Mouse (Mus musculus) midbrain, postnatal 0 days (tissue): Measurements from ENCODE around the gene 9330161L09Rik. TPM values are rescaled to one million over a fixed set of nuclear protein-coding genes. Genes with fewer than 3 reads are reported as not detected.

Experiments
- ATAC-seq: fragments of 200-750 bp; cut with Nextera tagmentation; 2 replicates; pipeline ENCODE4 v1.8.0; 2017; ENCODE audit warnings: moderate number of reproducible peaks, mild to moderate bottlenecking, moderate TSS enrichment, moderate library complexity; ENCODE audit not compliant: low FRiP score
- DNase-seq: peaks from one replicate; pipeline ENCODE4 v3.0.0-alpha.2; 2015; ENCODE audit warnings: low spot score
- H3K27ac ChIP-seq: fragments of 300-500 bp; sonication (generic); 2 replicates; pipeline ENCODE4 v1.5.1; 2014; ENCODE audit warnings: low read depth, mild to moderate bottlenecking, low read length, mixed read lengths
- H3K27me3 ChIP-seq: fragments of 300-500 bp; sonication (generic); 2 replicates; pipeline ENCODE4 v1.6.1; 2014; ENCODE audit warnings: low read length, control low read depth, mixed read lengths; ENCODE audit not compliant: insufficient read depth
- H3K36me3 ChIP-seq: fragments of 300-500 bp; sonication (generic); 2 replicates; pipeline ENCODE4 v1.6.1; 2014; ENCODE audit warnings: low read length, control low read depth, mixed read lengths; ENCODE audit not compliant: insufficient read depth
- H3K4me1 ChIP-seq: fragments of 300-500 bp; sonication (generic); 2 replicates; pipeline ENCODE4 v1.6.1; 2014; ENCODE audit warnings: mild to moderate bottlenecking, control low read depth, antibody characterized with exemption, low read length, mixed read lengths; ENCODE audit not compliant: insufficient read depth
- H3K4me2 ChIP-seq: fragments of 300-500 bp; sonication (generic); 2 replicates; pipeline ENCODE4 v1.6.1; 2014; ENCODE audit warnings: low read depth, mild to moderate bottlenecking, low read length, mixed read lengths; ENCODE audit not compliant: poor library complexity, severe bottlenecking
- H3K4me3 ChIP-seq: fragments of 300-500 bp; sonication (generic); 2 replicates; pipeline ENCODE4 v1.5.1; 2014; ENCODE audit warnings: low read depth, mild to moderate bottlenecking, low read length, moderate library complexity
- H3K9ac ChIP-seq: fragments of 300-500 bp; sonication (generic); replicated peaks from 2 replicates; pipeline ENCODE4 v1.6.1; 2014; ENCODE audit warnings: mild to moderate bottlenecking, low read length, moderate library complexity, mixed read lengths; ENCODE audit not compliant: poor library complexity, severe bottlenecking
- H3K9me3 ChIP-seq: fragments of 300-500 bp; sonication (generic); 2 replicates; pipeline ENCODE4 v1.6.1; 2016; ENCODE audit warnings: low read length, control low read depth
- CTCF ChIP-seq: IDR thresholded peaks from 2 replicates; pipeline ENCODE4 v1.5.1; 2016; ENCODE audit warnings: antibody characterized with exemption, mild to moderate bottlenecking
- WGBS: fragments of 180-500 bp; shearing (Covaris S2); extraction: QIAGEN DNeasy Blood & Tissue Kit; methylation state at CpG from one replicate; pipeline ENCODE4 v1.1.7; 2014; 5-methylcytosine and 5-hydroxymethylcytosine counted together
- polyA plus RNA-seq: library from polyadenylated mRNA; unstranded; fragments of >200 nt; fragmentation: Nextera tagmentation; extraction: Ambion mirVana; gene quantifications from 2 replicates; pipeline ENCODE4 v1.2.1, GENCODE M21; 2015
- total RNA-seq: library from RNA; depleted of rRNA; stranded (reverse); fragments of >200 nt; gene quantifications from 2 replicates; pipeline ENCODE4 v1.2.3, GENCODE M21; 2014

9330161L09Rik gene
- total and polyA plus RNA-seq, 2 experiments from 2014 or later, result 1.5 to 9.6 TPM

- Histone ChIP-seq H3K4me2 (peak within 1 kb of the TSS; percentile 87), H3K27me3 (no peaks in the 10 kb centered on the region; the same call in 1 of the 2 replicates), H3K36me3 (0 out of 2 replicates have a peak, but pooled peaks cover 8% of the 10 kb centered on the region), H3K9me3 (no peaks in the 10 kb centered on the region), H3K27ac (peak within 1 kb of the TSS; percentile 91), H3K4me1 (peaks cover 26% of the 10 kb centered on the region), H3K4me3 (peak within 1 kb of the TSS; percentile 92), H3K9ac (peak within 1 kb of the TSS; percentile 95)
- peak; percentile 100 for DNase-seq
- TF ChIP-seq CTCF, result peak; percentile 93
- 2% methylated on average over 33 of the region's 33 CpGs for WGBS
- peak; percentile 99 for ATAC-seq
Measured at GRCm38 (mm10) chr12:103425729-103426470, 18.3 kb upstream of the 9330161L09Rik start, which contains the start of gene Ddx24. Gene Ddx24 (minus strand): TSS chr12:103425830.

GRCm38 (mm10) chr12:103425016-103425728 is 17.6 kb upstream of the 9330161L09Rik start:
- peaks cover 26% of the 10 kb centered on the region for H3K4me1 ChIP-seq
- 0 out of 2 replicates have a peak, but pooled peaks cover 8% of the 10 kb centered on the region for H3K36me3 ChIP-seq
- H3K27ac ChIP-seq, result peak overlapping the region; percentile 91
- no peaks in the 10 kb centered on the region for H3K9me3 ChIP-seq
- TF ChIP-seq CTCF, result no peak
- WGBS, result 10% methylated on average over 33 of the region's 33 CpGs
- DNase-seq (peak; percentile 17), ATAC-seq (peak; percentile 51)
- peak overlapping the region; percentile 87 for H3K4me2 ChIP-seq
- H3K27me3 ChIP-seq, result no peaks in the 10 kb centered on the region; the same call in 1 of the 2 replicates
- peak overlapping the region; percentile 95 for H3K9ac ChIP-seq
- peak overlapping the region; percentile 92 for H3K4me3 ChIP-seq

- ATAC-seq (no peak), DNase-seq (no peak)
- whole genome bisulfite sequencing, result 91% methylated on average over 10 of the region's 10 CpGs
- Histone ChIP-seq H3K36me3 (peaks cover 89% of the 10 kb centered on the region), H3K27me3 (no peaks in the 10 kb centered on the region), H3K4me2 (no peak overlapping the region), H3K27ac (no peak overlapping the region), H3K4me1 (no peaks in the 10 kb centered on the region), H3K4me3 (no peak overlapping the region), H3K9ac (no peak overlapping the region), H3K9me3 (no peaks in the 10 kb centered on the region)
- TF ChIP-seq CTCF, result no peak
Measured at GRCm38 (mm10) chr12:103408144-103408543, 524 bp upstream of the 9330161L09Rik start.

- Histone ChIP-seq H3K36me3 (peaks cover 72% of the 10 kb centered on the region), H3K9me3 (no peaks in the 10 kb centered on the region), H3K4me3 (no peak overlapping the region), H3K27ac (no peak overlapping the region), H3K4me2 (no peak overlapping the region), H3K9ac (no peak overlapping the region), H3K4me1 (no peaks in the 10 kb centered on the region), H3K27me3 (no peaks in the 10 kb centered on the region)
- DNase-seq (no peak), ATAC-seq (no peak)
- no peak for TF ChIP-seq CTCF
- 88% methylated on average over 18 of the region's 18 CpGs for WGBS
Measured at GRCm38 (mm10) chr12:103404131-103404530, 3.5 kb downstream of the 9330161L09Rik start.

- no peaks in the 10 kb centered on the region for H3K9me3 ChIP-seq
- ATAC-seq, result no peak
- no peak overlapping the region for H3K4me3 ChIP-seq
- no peak overlapping the region for H3K27ac ChIP-seq
- H3K27me3 ChIP-seq, result no peaks in the 10 kb centered on the region
- 81% methylated on average over 7 of the region's 7 CpGs for WGBS
- no peak for TF ChIP-seq CTCF
- no peak overlapping the region for H3K9ac ChIP-seq
- H3K4me2 ChIP-seq, result no peak overlapping the region
- DNase-seq, result no peak
- peaks cover 11% of the 10 kb centered on the region for H3K36me3 ChIP-seq
- no peaks in the 10 kb centered on the region; the same call in 1 of the 2 replicates for H3K4me1 ChIP-seq
Measured at GRCm38 (mm10) chr12:103396751-103397150, 10.9 kb downstream of the 9330161L09Rik start.
